Mouse (Mus musculus) R1 (cell line): ENCODE data around the gene Coq4.
A peak's percentile ranks its signal among the peaks of the same experiment; 100 is the strongest.
"Not testable (repeated sequence)": the region's sequence is repeated elsewhere in the genome, so short reads cannot be mapped to it uniquely, and the experiment has no call there.

ENCODE experiments used
- DNase-seq: peaks from one replicate; pipeline ENCODE4 v3.0.0-alpha.2; 2018; ENCODE audit warnings: low read depth, low spot score

Gene Coq4

DNA sequence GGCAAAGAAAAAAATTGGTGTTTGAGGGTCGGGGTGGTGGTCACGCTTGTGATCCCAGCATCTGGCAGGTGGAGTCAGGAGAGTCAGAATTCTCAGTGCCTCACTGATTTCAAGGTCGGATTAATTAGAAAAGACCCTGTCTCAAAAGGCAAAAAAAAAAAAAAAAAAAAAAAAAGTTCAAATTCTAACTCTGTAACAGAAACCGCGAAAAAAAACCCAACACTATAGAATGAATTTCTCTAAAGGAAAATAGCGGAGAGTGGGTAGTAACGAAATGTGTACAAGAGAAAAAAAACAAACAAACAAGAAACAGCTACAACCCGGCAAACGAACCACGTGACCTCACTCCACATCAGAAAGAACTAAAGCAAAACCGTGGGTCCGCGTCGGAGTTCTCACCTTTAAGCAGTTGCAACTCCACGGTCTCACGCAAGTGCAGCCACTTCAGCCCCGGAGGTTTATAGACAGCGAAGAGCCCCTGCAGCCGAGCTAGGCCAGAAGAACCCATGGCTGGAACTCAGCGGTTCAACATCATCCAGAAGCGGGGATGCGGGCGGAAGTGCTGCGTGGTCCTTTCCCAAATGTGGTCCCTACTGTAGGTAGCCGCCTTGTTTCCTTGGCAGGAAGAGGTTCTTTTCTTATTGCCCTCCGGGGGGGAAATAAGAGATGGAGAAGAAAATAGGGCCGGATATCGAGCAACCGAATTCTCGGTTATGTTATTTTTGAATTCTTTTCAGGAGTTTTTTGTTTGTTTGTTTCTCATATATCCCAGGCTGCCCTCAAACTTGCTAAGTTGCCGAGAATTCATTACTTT, at the start of gene Coq4:
Gene Coq4 (plus strand): TSS at position 390 of the 814 bp plus-strand sequence.
- peak; percentile 98 for DNase-seq

DNA sequence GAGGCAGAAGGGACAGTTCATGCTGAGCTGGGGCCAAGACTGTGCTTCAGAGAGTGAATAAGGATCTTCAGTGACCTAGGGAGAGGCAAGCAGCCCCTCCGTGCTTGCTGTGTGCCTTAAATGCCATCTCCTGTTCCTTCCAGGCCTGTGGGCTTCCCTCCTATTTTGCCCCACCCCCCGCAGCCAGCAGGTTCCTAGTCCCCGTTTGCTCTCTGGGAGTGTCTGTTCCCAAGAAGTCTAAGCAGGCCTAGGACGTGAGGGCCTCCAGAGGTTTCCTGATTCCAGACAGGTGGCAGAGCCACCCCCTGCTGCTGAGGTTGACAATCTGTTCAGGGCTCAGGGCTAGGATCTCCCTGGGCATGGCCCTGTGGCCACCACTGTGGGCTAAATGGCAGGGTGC, 48.5 kb upstream of the Coq4 start:
- DNase-seq: no peak

DNA sequence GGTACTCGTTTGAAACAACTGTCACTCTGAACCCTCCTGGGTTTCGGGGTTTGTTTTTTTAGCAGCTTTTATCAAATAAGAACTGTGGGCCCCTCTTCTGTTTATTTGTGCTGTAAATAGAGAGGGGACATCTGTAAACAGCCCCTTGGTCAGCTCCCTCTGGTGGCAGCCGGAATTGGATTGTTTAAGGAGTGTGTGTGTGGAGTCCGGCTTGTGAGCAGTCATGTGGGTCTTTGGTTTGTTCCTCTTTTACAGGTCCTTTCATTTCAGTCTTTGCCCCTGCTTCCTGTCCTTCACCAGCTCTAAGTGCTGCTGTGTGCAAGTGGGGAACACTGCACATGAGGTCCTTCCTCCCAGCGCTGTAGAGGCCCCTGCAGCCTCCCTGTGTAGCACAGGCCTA, 47.9 kb upstream of the Coq4 start:
- DNase-seq: no peak

DNA sequence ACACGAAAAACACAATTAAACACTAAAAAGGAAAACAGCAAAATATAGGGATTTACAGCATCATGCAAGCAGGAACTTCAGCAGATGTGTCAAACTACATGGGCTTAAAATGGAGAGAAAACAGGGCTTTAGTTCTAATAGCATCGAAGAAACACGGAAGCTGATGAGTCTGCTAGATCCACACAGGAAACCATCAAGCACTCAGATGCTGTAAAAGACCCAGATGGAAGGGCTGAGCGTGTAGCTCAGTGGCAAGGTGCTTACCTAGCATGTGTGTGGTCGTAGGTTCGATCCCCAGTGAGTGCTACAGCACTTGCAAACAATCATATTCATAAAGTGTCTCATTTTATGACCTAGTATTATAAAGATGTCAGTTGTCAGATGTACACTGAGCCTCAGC, 46.1 kb upstream of the Coq4 start:
- no peak for DNase-seq

DNA sequence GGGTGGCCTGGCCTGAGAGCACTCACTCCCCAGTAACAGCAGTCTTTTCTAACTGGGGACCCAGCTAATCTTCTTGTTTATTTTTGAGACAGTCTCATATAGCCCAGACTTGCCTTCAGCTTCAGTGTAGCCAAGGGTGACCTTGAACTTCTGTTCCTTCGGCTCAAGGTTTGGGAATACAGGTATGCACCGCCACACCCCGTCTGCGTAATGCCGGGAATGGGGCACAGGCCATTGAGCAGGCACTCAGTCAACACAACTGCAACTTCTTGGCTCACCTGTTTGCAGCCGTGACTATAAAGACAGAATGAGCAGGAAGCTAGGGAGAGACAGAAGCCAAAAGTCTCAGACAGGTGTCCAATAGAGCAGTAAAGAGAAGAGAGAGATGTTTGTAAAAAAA, 43.0 kb upstream of the Coq4 start:
- DNase-seq: peak; percentile 63

DNA sequence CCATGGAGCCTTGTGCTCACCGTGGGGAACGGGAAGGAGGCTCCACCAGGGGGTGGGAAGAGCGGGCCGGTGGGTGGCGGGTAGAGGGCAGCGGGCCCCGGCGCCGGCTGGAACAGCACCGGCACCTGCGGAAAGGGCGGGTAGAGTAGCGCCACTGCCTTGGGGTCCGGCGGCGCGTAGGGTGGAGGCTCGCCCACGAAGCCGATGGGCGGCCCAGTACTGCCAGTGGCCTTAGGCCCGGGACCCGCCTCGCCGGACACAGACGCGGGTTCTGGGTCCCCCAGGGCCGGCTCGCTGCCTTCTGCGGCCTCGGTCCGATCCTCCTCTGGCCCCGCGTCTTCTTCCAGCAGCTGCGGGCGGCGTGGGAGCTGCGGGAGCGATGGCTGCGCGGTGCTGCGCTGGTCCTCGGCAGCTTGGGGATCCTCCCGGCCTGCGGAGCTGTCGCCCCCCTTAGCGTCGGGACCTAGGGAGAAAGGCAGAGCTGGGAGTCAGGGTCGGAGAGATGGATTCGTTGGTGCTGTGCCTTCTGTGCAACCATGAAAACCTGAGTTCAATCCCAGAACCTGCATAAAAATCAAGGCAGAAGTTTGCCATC, 40.0 kb upstream of the Coq4 start:
- no peak for DNase-seq

DNA sequence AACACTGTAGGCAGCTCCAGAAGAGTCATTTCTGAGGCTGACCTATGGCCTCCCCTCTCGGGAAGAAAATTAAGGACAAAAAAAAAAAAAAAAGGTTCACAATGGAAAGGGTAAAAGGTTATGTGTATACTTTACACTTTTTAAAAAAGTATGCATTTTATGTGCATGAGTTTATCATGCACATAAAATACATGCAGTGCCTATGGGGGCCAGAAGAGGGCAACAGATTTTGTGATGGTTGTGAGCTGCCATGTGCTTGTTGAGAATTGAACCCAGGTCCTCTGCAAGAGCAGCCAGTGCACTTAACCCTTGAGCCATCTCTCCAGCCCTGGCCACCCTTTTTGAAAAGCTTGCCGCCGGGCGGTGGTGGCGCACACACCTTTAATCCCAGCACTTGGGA, 39.4 kb upstream of the Coq4 start:
- DNase-seq: peak; percentile 61

DNA sequence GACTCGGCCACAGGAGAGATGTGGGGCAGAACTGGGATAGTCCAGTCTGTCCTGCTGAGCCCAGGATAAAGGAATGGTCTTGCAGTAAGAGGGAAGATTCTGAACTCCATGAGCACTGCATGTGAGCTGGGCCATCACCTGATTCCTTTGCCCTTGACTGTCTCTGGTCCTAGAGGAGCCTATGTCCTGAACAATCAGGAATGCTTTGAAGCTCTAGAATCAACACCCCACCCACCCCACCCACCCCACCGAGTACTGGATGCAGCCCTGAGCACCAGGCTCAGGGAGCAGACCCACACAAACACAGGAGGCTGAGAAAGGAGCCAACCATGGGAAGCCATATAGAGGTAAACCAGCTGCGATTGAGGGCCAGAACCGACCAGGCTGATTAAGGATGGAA, 38.8 kb upstream of the Coq4 start:
- peak; percentile 52 for DNase-seq

DNA sequence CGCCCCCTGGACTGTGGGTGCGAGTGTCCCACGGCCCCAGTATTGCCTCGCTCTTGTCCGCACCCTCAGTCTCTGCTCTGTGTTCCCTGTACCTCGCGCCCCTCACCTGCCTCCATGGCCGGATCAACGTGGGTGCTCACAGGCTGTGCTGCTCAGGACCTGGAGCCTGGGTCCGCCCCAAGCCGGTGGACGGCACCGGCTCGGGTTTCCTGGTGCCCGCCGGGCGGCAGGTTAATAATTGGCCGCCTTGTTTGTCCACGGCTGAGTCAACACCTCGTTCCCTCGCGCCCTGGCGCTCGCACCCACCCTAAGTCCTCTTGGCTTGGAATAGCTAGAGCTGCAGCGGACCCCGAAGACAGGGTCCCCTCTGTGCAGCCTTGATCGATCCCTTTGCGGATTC, 35.8 kb upstream of the Coq4 start, which contains the start of gene Gm13420:
Gene Gm13420 (minus strand): TSS at position 189 of the 400 bp plus-strand sequence.
- DNase-seq: no peak

DNA sequence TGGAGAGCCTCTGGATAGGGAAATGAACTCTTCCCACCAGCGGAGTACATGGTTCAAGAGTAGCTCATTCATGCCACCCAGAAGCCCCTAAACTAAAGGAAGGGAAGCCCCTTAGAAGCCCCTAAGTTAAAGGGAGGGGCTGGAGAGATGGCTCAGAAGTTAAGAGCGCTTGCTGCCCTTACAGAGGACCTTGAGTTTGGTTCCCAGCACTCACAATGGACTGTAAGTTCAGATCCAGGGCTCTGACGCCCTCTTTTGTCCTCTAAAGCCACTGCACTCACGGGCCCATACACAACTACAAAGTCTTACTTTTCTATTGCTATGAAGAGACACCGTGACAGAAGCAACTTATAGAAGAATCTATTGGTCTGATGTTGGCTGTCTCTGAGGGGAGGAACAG, 34.9 kb upstream of the Coq4 start:
- peak; percentile 57 for DNase-seq

DNA sequence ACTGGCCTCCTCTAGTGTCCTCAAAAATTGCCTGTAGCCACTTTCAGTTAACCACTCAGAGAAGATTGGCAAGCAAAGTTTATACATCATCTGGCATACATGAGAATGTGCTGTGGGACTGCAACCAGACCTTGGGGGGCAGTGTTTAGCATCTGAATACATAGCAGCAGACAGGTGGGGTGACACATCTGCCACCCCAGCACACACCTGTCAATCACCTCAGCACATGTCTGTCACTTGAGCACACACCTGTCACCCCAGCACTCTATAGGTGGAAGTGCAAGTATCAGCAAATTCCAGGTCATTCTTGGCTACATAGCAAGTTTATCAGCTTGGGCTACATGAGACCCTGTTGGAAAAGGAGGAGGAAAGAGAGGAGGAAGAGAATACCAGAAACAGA, 31.6 kb upstream of the Coq4 start:
- no peak for DNase-seq

DNA sequence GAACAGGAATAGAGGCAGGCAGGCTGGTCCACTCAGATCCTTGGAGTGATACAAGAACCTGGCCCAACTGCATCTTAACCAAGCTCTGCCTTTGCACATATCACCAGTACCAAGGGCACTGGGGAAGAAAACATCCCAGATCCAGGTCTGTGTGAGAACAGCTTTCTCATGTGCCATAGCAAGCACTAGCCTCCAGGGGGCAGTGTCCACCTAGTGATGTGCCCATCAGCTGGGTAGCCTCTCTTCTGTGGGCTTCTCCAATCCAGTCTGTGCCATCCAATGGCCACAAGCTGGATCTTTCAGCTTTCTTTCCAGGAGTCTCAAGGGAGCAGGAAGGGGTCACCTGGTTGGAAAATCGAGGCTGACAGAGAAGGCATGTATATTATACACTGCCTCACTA, 22.5 kb upstream of the Coq4 start:
- peak; percentile 62 for DNase-seq

DNA sequence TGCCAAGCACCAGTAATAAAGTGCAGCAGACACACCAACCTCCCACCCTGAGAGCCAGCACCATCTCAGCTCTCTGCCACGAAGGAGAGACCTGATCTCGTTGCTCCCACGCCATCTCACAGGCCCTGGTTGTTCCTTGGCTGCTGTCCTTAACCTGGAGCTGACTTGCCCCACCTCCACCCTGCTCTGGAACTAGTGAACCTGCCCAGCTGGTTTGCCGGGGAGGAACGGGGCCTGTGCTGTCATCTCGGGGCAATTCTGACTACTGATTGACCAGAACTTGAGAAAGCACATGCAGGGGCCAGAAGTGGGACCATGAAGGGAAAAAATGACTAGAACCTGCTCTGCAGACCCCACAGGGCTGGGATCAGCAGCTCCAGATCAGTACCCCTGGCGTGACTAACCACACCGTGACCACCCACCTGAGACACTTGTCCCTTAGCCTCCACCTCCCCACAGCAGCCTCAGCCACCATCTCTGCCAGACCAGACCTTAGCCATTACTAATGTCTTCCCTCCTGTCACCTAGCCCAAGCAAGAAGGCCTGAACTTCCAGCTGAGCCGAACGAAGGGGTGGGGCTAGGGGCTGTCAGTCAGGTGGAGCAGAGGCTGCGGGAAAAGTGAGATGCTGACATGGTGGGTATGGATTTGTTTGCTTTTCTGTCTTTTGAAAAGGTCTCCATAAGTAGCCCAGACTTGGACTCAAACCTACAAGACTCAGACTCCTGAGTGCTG, 19.1 kb upstream of the Coq4 start:
- DNase-seq: no peak

DNA sequence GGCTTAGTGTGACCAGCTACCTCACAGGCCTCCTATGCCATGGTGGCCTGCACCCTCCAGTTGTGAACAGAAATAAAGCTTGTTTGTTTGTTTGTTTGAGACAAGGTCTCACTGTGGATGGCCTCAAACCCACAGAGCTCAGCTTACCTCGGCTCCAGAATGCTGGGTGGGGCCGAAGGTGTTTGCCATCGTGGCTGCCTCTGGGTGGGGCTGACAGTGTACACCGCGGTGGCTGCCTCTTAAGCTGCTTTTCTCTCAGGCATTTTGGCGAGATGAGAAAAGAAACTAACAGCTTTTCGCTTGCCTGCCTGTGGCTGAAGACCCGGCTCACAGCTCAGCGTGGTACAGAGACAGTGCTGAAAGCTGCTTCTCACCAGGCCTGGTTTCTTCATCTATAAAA, 18.4 kb upstream of the Coq4 start:
- DNase-seq: no peak

DNA sequence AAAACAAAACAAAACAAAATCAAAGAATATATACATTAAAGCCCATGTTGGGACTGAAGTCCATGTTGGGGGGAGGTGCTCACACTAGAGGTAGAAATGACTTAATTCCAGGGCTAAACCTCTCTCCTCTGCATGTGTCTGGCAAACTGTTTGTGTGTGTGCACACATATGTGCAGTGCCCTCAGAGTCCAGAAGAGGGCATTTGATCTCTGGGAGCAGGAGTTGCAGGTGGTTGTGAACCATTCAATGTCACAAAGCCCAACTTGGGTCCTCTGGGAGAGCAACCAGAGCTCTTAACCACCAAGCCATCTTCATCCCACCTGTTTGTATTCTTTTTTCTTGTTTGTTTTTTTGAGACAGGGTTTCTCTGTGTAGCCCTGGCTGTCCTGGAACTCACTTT, 17.1 kb upstream of the Coq4 start:
- DNase-seq: peak; percentile 84

DNA sequence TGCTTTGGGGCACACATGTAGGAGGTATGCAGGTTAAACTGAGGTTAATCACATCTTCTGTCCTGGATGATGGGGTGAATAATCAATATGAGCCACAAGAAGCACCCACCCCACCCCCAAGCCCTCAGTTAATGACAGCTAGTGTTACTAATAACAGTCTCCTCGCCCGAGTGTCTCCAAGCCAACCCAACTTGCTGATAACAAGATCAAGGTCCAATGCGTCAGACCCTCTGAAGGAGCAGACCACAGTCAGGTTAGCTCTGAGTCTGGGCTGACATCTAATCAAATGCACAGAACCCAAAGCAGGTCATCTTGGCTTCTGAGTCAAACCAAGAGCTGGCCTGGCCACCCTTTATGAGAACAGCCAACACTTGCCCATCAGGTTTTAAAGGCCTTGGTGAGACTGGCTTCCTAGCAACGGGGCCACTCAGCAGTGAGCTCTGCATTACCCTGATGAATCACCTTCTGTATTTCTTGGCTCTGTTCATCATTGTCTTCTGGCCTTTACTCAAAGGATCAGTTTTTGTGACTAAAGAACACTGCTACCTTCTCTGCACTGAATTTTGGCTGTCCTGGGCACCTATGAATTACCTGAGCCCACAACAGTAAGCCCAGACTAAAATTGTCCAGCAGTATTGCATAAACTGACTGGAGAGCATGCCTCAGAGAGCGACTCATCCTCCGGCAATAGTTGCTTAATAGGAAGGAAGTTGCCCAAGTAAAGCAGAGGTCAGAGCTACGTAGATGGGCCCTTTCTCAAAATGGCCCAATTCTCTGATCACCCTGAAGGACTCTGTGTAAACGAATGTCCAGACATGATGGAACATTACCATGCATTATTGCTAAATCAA, 15.5 kb upstream of the Coq4 start:
- no peak for DNase-seq

DNA sequence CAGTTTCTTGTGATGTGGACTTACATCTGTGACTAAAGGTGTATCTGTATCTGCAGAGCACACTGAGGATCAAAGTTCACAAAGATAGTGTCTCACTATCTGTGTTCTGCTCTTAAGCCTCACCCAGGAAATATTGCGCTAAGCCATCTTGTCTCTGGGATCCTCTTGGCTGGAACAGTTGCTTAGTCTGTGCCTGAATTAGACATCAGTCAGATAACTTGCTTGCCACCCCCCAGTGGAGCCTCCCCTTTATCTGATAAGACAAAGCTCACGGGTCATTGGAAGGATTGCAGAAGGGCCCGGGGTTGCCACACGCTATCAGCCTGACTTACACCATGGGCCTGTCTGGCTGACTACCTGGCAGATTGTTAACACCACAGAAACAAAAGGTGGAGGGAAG, 14.0 kb upstream of the Coq4 start:
- no peak for DNase-seq

DNA sequence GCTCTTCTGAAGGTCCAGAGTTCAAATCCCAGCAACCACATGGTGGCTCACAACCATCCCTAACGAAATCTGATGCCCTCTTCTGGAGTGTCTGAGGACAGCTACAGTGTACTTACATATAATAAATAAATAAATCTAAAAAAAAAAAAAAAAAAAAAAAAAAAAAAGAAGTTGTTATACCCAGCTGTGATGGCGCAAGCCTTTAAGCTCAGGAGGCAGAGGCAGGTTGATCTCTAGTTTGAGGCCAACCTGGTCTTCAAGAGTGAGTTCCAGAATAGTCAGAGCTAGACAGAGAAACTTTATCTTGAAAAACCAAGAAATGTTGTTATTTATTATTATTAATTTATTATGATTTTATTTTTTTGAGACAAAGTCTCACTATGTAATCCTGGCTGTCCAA, 6.0 kb upstream of the Coq4 start:
- DNase-seq: not testable (repeated sequence)

DNA sequence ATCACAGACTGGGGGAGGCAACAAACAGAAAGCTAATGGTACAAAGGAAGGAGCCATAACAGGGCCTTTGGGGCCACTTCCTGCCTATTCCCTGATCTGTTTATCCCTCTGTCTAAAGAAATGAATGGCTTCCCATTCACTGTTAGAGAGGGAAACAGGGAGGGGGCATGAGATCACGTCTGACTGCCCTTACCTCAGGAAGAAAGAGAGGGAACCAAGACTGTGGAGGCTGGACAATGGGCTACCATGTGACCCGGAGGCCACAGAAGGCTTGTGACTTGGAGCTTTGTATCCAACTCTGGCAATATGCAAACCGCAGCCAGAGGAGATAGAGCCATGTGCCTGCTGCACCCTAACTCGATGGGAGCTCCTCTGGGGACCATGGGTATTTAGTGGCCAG, 3.0 kb upstream of the Coq4 start:
- no peak for DNase-seq

DNA sequence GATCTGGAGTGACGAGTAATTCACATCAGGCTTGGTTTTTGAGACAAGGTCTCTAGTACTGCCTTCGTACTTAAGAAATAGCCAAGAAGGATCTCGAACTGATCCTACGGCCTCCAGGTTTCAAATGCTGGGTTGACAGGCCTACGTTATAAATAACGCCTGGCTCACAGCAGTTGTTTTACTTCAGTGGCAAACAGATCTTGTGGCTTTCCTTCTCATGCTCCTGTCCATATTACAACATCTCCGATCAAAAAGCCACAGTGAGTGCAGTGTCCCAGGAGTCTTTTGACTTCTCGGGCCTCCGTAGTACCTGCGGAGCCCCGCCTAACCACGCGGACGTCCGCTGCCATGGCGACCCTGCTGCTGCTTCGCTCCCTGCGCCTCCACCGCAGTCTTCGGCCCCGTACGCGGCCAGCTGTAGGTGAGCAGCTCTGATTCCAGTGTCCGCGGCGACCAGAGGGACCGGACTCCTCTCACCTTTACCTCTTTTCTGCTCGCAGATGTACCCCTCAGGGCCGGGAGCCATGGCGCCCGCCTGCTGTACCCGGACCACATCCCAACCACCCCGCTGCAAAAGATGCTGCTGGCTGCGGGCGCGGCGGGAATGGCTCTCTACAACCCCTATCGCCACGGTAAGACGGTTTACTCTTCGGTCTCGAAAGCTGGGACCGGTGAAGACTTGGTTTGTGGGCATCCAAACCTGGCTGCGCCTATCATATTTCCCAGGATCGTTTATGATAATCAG, 816 bp downstream of the Coq4 start, which contains the start of gene Trub2:
Gene Trub2 (minus strand): TSS at position 566 of the 745 bp plus-strand sequence.
- DNase-seq: peak; percentile 91
